Mouse (Mus musculus) neural tube, embryonic 14.5 days (tissue): Measurements from ENCODE around the gene Jhy. TPM values are rescaled to one million over a fixed set of nuclear protein-coding genes. Genes with fewer than 3 reads are reported as not detected.

Experiments
- ATAC-seq: fragments of 200-750 bp; cut with Nextera tagmentation; 2 replicates; pipeline ENCODE4 v1.8.0; 2017; ENCODE audit warnings: low read depth, mild to moderate bottlenecking, moderate TSS enrichment, moderate library complexity
- H3K27ac ChIP-seq: fragments of 300-500 bp; sonication (generic); 2 replicates; pipeline ENCODE4 v1.5.1; 2014; ENCODE audit warnings: low read depth, mild to moderate bottlenecking, control low read depth, low read length, moderate library complexity, mixed read lengths
- H3K27me3 ChIP-seq: fragments of 300-500 bp; sonication (generic); 2 replicates; pipeline ENCODE4 v1.6.1; 2014; ENCODE audit warnings: low read length; ENCODE audit not compliant: control insufficient read depth, insufficient read depth
- H3K36me3 ChIP-seq: fragments of 300-500 bp; sonication (generic); 2 replicates; pipeline ENCODE4 v1.6.1; 2014; ENCODE audit warnings: low read length, mixed read lengths; ENCODE audit not compliant: control insufficient read depth, insufficient read depth
- H3K4me1 ChIP-seq: fragments of 300-500 bp; sonication (generic); 2 replicates; pipeline ENCODE4 v1.6.1; 2014; ENCODE audit warnings: low read length; ENCODE audit not compliant: control insufficient read depth, insufficient read depth
- H3K4me2 ChIP-seq: fragments of 300-500 bp; sonication (generic); 2 replicates; pipeline ENCODE4 v1.6.1; 2014; ENCODE audit warnings: mild to moderate bottlenecking, low read depth, low read length, control low read depth
- H3K4me3 ChIP-seq: fragments of 300-500 bp; sonication (generic); 2 replicates; pipeline ENCODE4 v1.5.1; 2014; ENCODE audit warnings: low read depth, low read length, control low read depth, mixed read lengths
- H3K9ac ChIP-seq: fragments of 300-500 bp; sonication (generic); replicated peaks from 2 replicates; pipeline ENCODE4 v1.6.1; 2014; ENCODE audit warnings: low read depth, mild to moderate bottlenecking, control low read depth, low read length, mixed read lengths
- H3K9me3 ChIP-seq: fragments of 300-500 bp; sonication (generic); 2 replicates; pipeline ENCODE4 v1.6.1; 2016; ENCODE audit warnings: low read length; ENCODE audit not compliant: control insufficient read depth
- WGBS: fragments of 180-500 bp; shearing (Covaris S2); extraction: QIAGEN DNeasy Blood & Tissue Kit; methylation state at CpG from one replicate; pipeline ENCODE4 v1.1.7; 2014; 5-methylcytosine and 5-hydroxymethylcytosine counted together
- polyA plus RNA-seq: library from polyadenylated mRNA; unstranded; fragments of >200 nt; fragmentation: Nextera tagmentation; extraction: Ambion mirVana; gene quantifications from 2 replicates; pipeline ENCODE4 v1.2.1, GENCODE M21; 2014

The Jhy gene
- polyA plus RNA-seq, 1 experiment from 2014 or later: 2.3 TPM

DNA sequence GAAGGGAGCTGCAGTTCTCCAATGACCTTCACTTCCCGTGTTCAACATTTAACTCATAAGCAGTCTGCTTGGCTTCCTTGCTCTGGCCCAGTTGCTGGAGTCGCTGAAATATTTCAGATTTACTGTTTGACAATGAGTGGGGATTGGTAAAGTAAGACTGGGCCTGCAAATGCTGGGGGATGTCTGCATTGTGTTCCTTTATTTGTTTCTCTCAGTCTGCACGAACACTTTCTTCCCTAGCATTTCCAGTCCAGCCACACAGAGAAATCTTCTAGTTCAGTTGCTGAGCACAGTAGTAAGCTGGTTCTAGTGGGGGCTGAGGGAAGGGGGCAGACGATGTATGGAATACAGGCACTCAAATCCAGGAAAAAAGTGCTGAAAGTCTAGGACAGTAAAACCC is 89.0 kb downstream of the Jhy start:
- 4% methylated on average over 4 of the region's 4 CpGs for whole genome bisulfite sequencing

DNA sequence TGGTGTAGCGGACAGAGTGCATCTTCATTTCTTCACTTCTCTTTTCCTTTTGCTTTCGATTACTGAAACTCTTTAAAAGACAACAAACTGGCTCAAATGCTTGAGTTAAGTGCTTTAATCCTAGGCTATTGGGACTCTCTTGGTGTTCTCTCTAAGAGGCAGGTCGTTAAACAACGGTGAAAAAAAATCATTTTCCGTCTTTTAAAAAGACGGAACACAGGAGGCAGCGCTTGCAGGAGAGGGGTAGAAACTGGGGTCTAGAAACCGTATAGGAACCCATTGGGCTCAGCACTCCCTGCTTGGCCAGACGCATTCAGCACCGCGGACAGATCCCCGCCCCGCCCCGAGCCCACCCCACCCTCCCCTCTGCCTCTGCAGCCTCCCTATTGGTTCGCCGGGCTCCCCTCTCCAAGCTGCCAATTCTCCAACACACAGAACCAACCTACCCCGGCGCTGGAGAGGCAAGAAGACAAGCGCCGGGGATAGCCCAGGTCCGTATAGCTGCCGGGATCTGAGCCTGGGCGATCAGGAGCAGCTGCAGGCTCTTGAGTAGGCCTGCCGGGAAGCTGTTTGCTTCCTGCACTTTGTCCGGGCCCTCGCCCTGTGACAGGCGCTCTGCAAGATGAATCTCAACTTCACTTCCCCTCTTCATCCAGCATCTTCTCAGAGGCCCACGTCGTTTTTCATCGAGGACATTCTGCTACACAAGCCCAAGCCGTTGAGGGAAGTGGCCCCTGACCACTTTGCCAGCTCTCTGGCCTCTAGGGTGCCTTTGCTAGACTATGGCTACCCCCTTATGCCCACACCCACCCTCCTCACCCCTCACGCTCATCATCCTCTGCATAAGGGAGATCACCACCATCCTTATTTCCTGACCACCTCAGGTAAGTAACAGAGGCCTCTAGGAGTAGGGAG is 90.1 kb downstream of the Jhy start, which contains the start of gene Bsx:
Gene Bsx, plus strand, starts transcription at position 572 of the 915 bp plus-strand sequence.
- Histone ChIP-seq H3K4me1 (no peaks in the 10 kb centered on the region), H3K9ac (no peak within 1 kb of the TSS), H3K4me3 (no peak within 1 kb of the TSS), H3K36me3 (no peaks in the 10 kb centered on the region), H3K9me3 (no peaks in the 10 kb centered on the region), H3K27me3 (peaks cover 55% of the 10 kb centered on the region), H3K4me2 (no peak within 1 kb of the TSS), H3K27ac (no peak within 1 kb of the TSS)
- ATAC-seq: peak; percentile 72; the same call in 1 of the 2 replicates
- 3% methylated on average over 32 of the region's 32 CpGs for WGBS

More for the DNA sequence above, 89.0 kb downstream of the Jhy start:
- Histone ChIP-seq H3K9me3 (no peaks in the 10 kb centered on the region), H3K4me1 (no peaks in the 10 kb centered on the region), H3K9ac (no peak overlapping the region), H3K27me3 (peaks cover 55% of the 10 kb centered on the region), H3K4me3 (no peak overlapping the region), H3K27ac (no peak overlapping the region), H3K36me3 (no peaks in the 10 kb centered on the region), H3K4me2 (no peak overlapping the region)
- no peak for ATAC-seq

GRCm38 (mm10) chr9:40872156-40872478 is 91.8 kb downstream of the Jhy start:
- Histone ChIP-seq H3K27ac (no peak overlapping the region), H3K36me3 (no peaks in the 10 kb centered on the region), H3K4me2 (no peak overlapping the region), H3K4me1 (no peaks in the 10 kb centered on the region), H3K9ac (no peak overlapping the region), H3K27me3 (peaks cover 53% of the 10 kb centered on the region), H3K4me3 (no peak overlapping the region), H3K9me3 (no peaks in the 10 kb centered on the region)
- ATAC-seq: no peak
- 2% methylated on average over 8 of the region's 8 CpGs for WGBS

DNA sequence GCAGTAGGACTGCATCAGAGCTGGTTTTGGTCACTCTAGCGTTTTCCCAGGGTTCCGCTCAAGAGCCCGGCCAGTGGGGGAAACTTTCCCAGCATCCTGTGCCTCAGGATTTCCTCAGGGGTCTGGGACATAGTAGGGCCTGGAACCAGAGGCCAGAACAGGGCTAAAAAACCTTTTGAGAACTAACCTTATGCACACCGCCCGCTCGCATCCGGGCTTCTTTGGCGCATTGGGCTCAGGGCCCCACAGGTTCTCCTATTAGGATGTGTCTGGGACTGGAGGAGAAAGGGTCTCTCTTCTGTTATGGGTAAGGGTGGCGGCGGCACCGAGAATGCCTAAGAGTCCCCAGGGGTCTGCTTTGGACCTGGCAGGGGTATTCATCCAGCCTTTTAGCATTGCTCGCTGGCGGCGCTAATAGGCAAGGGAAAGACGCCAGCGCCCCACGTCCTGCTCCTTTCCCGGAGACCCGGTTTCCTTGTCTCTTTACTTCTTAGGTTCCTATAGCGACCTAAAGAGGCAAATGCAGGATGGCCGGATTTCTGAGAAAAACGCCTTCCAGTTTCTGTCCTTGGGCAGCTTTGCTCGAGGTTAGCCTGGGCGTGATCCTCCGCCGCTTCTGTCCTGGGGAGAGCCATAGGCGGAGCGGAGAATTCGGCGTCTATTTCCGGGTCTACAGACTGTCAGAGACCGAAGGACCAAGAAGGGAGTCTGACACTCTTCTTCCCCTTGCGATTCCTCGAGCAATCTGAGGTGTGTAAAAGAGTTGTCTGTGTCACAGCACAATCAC is 92.4 kb downstream of the Jhy start:
- Histone ChIP-seq H3K4me3 (no peak overlapping the region), H3K9ac (no peak overlapping the region), H3K27me3 (peaks cover 53% of the 10 kb centered on the region), H3K27ac (no peak overlapping the region), H3K9me3 (no peaks in the 10 kb centered on the region), H3K4me2 (peak overlapping the region; percentile 11; the same call in 1 of the 2 replicates), H3K4me1 (no peaks in the 10 kb centered on the region), H3K36me3 (no peaks in the 10 kb centered on the region)
- WGBS: under 1% methylated on average over 34 of the region's 34 CpGs
- no peak for ATAC-seq

DNA sequence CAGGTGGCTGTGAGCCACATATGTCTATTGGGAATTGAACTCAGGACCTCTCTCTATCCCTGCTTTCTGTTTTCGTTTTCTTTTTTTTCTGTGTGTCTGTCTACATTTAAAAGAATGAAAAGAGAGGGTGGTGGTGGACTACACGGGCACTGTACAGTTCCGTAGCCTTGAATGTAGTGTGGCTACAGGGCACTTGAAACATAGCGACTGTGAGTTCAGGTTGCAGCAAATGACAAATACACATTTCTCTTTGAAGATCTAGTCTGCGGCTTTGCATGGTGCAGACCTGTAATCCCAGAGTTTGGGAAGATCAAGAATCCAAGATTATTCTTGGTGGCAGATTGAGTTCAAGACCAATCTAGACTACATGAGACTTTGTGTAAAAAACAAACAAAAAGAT is 93.6 kb downstream of the Jhy start:
- Histone ChIP-seq H3K4me3 (no peak overlapping the region), H3K9me3 (no peaks in the 10 kb centered on the region), H3K4me2 (no peak overlapping the region), H3K36me3 (no peaks in the 10 kb centered on the region), H3K27me3 (peaks cover 49% of the 10 kb centered on the region), H3K4me1 (no peaks in the 10 kb centered on the region), H3K27ac (no peak overlapping the region), H3K9ac (no peak overlapping the region)
- 81% methylated on average over 5 of the region's 5 CpGs for WGBS
- no peak for ATAC-seq

DNA sequence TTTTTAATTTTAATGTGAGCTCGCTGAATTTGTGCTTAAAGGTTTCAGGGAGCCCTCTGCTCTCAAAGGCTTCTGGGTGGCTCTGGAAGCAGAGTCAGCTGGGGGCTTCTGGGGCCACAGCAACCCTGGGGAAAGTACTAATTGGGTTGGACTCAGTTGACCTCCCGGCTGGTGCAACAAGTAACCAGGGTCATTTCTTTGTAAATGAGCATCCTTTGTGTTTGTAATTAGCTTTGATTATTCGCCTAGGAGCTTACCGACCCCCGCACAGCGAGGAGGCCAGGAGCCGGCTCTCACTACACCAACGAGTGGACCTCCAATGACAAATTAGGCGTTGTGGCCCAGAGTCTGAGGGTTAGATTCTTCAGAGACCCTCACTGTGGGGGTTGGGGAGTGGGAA is 104.7 kb downstream of the Jhy start:
- ATAC-seq: peak; percentile 29; the same call in 1 of the 2 replicates
- Histone ChIP-seq H3K27ac (no peak overlapping the region), H3K9me3 (no peaks in the 10 kb centered on the region), H3K9ac (0 out of 2 replicates have a peak overlapping the region, but pooled peaks have one; percentile 28), H3K36me3 (no peaks in the 10 kb centered on the region), H3K27me3 (0 out of 2 replicates have a peak, but pooled peaks cover 3% of the 10 kb centered on the region), H3K4me2 (peak overlapping the region; percentile 58), H3K4me3 (peak overlapping the region; percentile 25), H3K4me1 (no peaks in the 10 kb centered on the region; the same call in 1 of the 2 replicates)
- WGBS: 3% methylated on average over 9 of the region's 9 CpGs

DNA sequence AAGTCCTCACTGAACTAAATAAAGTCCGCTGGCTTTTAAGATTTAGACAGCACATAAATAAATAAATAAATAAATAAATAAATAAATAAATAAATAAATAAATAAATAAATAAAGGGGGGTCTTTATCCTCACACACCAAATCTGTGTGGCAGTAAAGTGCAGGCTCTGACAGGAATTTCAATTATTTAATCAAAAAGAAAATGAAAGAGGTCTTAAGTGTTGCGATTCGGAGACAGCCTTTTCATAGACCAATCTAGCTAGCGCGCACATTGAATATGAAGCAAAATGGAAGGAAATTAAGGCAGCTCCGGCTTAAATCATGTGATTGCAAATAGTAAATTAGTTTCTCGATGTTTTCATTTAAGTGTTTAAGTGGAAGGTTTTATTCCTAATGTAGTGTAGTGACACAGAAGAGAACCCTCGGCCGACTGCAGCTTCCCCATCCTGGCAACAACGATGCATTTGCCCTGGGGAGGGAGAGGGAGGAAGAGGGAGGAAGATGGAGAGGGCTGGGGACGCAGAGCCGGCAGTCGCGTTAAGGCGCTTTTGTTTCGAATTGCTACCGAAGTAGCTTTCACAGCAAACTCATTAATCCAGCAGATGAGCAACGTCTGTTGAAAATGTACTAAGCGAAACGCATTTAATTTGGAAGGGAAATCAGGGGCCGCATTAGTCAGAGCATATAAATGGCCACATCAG is 105.3 kb downstream of the Jhy start:
- 8% methylated on average over 21 of the region's 21 CpGs for WGBS
- H3K36me3 ChIP-seq: no peaks in the 10 kb centered on the region
- H3K27ac ChIP-seq: peak overlapping the region; percentile 62; the same call in 1 of the 2 replicates
- H3K4me2 ChIP-seq: peak overlapping the region; percentile 58
- ATAC-seq: peak; percentile 71; the same call in 1 of the 2 replicates
- peak overlapping the region; percentile 25 for H3K4me3 ChIP-seq
- H3K9ac ChIP-seq: 0 out of 2 replicates have a peak overlapping the region, but pooled peaks have one; percentile 28
- no peaks in the 10 kb centered on the region; the same call in 1 of the 2 replicates for H3K4me1 ChIP-seq
- H3K9me3 ChIP-seq: no peaks in the 10 kb centered on the region
- H3K27me3 ChIP-seq: 0 out of 2 replicates have a peak, but pooled peaks cover 3% of the 10 kb centered on the region

DNA sequence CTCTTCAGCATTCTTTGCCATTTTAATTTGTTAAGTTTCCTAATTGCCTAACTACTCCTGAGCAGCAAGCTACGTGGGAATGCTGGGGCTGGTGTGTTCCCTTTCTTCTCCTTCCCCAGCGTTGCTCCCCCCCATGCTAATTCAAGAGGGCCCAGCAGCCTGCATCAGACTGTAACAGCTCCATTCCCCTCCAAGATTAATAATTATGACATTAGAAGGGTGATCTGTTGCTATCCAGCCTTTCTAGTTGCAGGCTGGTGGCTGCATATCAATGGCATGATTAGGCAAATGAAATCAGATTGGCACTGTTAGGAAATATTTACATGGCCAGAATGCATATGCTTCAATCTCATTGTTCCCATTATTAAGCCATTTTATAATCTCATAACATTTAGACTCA is 112.4 kb downstream of the Jhy start:
- 35% methylated on average over 2 of the region's 2 CpGs for WGBS
- H3K36me3 ChIP-seq: no peaks in the 10 kb centered on the region
- H3K4me3 ChIP-seq: no peak overlapping the region
- no peaks in the 10 kb centered on the region for H3K9me3 ChIP-seq
- H3K27me3 ChIP-seq: no peaks in the 10 kb centered on the region
- H3K27ac ChIP-seq: no peak overlapping the region
- no peak overlapping the region for H3K4me2 ChIP-seq
- peaks cover 6% of the 10 kb centered on the region; the same call in 1 of the 2 replicates for H3K4me1 ChIP-seq
- ATAC-seq: peak; percentile 32; the same call in 1 of the 2 replicates
- H3K9ac ChIP-seq: no peak overlapping the region
